Mouse (Mus musculus): Measurements from ENCODE around the gene Pvr.

GRCm38 (mm10) chr7:19871943-19872601 is 48.9 kb downstream of the Pvr start:
- TF ChIP-seq CTCF (IDR thresholded peaks at IDR 0.05; ENCODE audit: borderline replicate concordance, insufficient read depth, low read depth, low read length) (peak; percentile 30; the same call in 1 of the 2 replicates), POLR2A (IDR thresholded peaks at IDR 0.05; ENCODE audit: borderline replicate concordance, insufficient read depth, low read length) (no peak)

All from cerebellum, adult 2 months (tissue).